Mouse (Mus musculus): ENCODE results near the gene Armc8. TPM values are rescaled to one million over a fixed set of nuclear protein-coding genes. Genes with fewer than 3 reads are reported as not detected.

Gene Armc8
- polyA plus RNA-seq, 1 experiment from 2014 or later = 39.4 TPM

GRCm38 (mm10) chr9:99487126-99487695 is 81.5 kb downstream of the Armc8 start:
- DNase-seq (ENCODE audit: low spot score) = no peak
- ATAC-seq (ENCODE audit: insufficient read depth, low FRiP score, low TSS enrichment) = no peak
- no peaks in the 10 kb centered on the region for H3K4me1 ChIP-seq (ENCODE audit: control insufficient read depth, insufficient read depth, low read length)
- H3K27ac ChIP-seq (ENCODE audit: low read depth, low read length) = no peak overlapping the region
- no peaks in the 10 kb centered on the region for H3K27me3 ChIP-seq (ENCODE audit: control insufficient read depth, insufficient read depth, low read length)
- no peak overlapping the region for H3K4me2 ChIP-seq (ENCODE audit: low read depth)
- H3K9ac ChIP-seq (ENCODE audit: low read length) = no peak overlapping the region
- no peak overlapping the region for H3K4me3 ChIP-seq (ENCODE audit: low read depth, low read length)
- H3K9me3 ChIP-seq (ENCODE audit: control insufficient read depth, low read length) = no peaks in the 10 kb centered on the region
- 0 out of 2 replicates have a peak, but pooled peaks cover 2% of the 10 kb centered on the region for H3K36me3 ChIP-seq (ENCODE audit: control insufficient read depth, insufficient read depth, low read length)
- WGBS = 94% methylated on average over 8 of the region's 8 CpGs

DNA sequence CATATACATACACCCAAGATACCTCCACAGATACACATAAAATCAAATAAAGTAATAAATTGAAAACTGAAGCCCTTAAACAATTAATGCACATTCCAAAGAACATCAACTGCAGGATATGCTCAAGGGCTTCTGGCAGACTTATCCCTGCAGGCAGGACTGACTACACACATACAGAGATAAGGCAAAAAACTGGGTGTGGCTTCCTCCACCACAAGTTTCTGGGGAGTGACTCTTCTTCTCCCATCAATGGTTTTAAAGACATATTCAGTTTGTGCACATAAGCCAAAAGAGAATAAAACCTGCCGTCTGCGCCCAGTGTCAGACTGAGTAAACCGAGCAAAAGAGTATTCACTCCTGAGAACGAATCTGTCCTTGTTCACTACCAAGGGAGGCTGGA is 83.6 kb downstream of the Armc8 start:
- ATAC-seq (ENCODE audit: insufficient read depth, low FRiP score, low TSS enrichment) (no peak), DNase-seq (ENCODE audit: low spot score) (no peak)
- Histone ChIP-seq H3K27me3 (ENCODE audit: control insufficient read depth, insufficient read depth, low read length) (no peaks in the 10 kb centered on the region), H3K9me3 (ENCODE audit: control insufficient read depth, low read length) (no peaks in the 10 kb centered on the region), H3K36me3 (ENCODE audit: control insufficient read depth, insufficient read depth, low read length) (0 out of 2 replicates have a peak, but pooled peaks cover 2% of the 10 kb centered on the region), H3K9ac (ENCODE audit: low read length) (no peak overlapping the region), H3K4me3 (ENCODE audit: low read depth, low read length) (no peak overlapping the region), H3K4me2 (ENCODE audit: low read depth) (no peak overlapping the region), H3K4me1 (ENCODE audit: control insufficient read depth, insufficient read depth, low read length) (no peaks in the 10 kb centered on the region), H3K27ac (ENCODE audit: low read depth, low read length) (no peak overlapping the region)
- WGBS = 92% methylated on average over 4 of the region's 4 CpGs

DNA sequence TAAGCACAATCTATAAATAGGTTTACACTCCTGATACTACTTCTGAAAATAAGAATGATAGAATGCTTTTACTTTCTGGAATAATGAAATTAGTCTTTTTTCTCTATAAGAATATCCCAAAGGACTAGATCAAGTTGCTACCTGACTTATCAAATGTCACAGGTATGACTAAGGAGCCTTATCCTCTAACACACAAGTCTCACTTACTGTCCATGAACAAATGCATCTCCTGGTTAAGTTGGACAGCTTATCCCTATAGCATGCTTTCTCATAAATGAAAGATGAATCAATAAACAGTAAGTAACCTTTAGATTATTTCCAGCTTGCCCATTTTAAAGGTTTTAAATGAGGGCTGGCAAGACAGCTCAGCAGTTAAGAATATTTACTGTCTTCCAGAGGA is 84.1 kb downstream of the Armc8 start:
- H3K4me2 ChIP-seq (ENCODE audit: low read depth) = no peak overlapping the region
- no peaks in the 10 kb centered on the region for H3K27me3 ChIP-seq (ENCODE audit: control insufficient read depth, insufficient read depth, low read length)
- H3K4me1 ChIP-seq (ENCODE audit: control insufficient read depth, insufficient read depth, low read length) = no peaks in the 10 kb centered on the region
- H3K9ac ChIP-seq (ENCODE audit: low read length) = no peak overlapping the region
- H3K9me3 ChIP-seq (ENCODE audit: control insufficient read depth, low read length) = no peaks in the 10 kb centered on the region
- H3K36me3 ChIP-seq (ENCODE audit: control insufficient read depth, insufficient read depth, low read length) = 0 out of 2 replicates have a peak, but pooled peaks cover 2% of the 10 kb centered on the region
- DNase-seq (ENCODE audit: low spot score) (no peak), ATAC-seq (ENCODE audit: insufficient read depth, low FRiP score, low TSS enrichment) (no peak)
- no peak overlapping the region for H3K27ac ChIP-seq (ENCODE audit: low read depth, low read length)
- no peak overlapping the region for H3K4me3 ChIP-seq (ENCODE audit: low read depth, low read length)

GRCm38 (mm10) chr9:99483191-99483590 is 85.5 kb downstream of the Armc8 start:
- H3K36me3 ChIP-seq (ENCODE audit: control insufficient read depth, insufficient read depth, low read length) = 0 out of 2 replicates have a peak, but pooled peaks cover 2% of the 10 kb centered on the region
- ATAC-seq (ENCODE audit: insufficient read depth, low FRiP score, low TSS enrichment) = no peak
- no peaks in the 10 kb centered on the region for H3K27me3 ChIP-seq (ENCODE audit: control insufficient read depth, insufficient read depth, low read length)
- no peaks in the 10 kb centered on the region for H3K4me1 ChIP-seq (ENCODE audit: control insufficient read depth, insufficient read depth, low read length)
- WGBS = 88% methylated on average over 4 of the region's 4 CpGs
- H3K9ac ChIP-seq (ENCODE audit: low read length) = no peak overlapping the region
- H3K9me3 ChIP-seq (ENCODE audit: control insufficient read depth, low read length) = no peaks in the 10 kb centered on the region
- no peak overlapping the region for H3K27ac ChIP-seq (ENCODE audit: low read depth, low read length)
- no peak for DNase-seq (ENCODE audit: low spot score)
- no peak overlapping the region for H3K4me2 ChIP-seq (ENCODE audit: low read depth)
- no peak overlapping the region for H3K4me3 ChIP-seq (ENCODE audit: low read depth, low read length)

DNA sequence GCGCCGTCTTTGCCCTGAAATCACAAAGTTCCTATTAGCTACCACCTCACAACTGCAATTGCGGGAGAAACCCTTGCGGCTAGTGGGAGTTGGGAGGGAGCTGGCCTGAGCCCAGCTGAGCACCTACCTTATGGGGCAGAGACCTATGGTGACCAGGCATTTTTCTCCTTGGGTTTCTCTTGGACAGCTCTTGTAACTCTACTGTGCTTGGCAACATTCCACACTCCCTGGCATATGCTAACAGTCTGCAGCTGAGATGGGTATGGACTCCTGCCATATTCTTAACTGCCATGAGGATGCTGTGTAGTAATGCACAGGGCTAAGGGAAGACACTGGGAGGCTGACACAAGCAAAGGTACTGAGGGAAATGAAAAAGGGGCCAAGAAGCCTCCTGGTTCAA is 87.9 kb downstream of the Armc8 start:
- ATAC-seq (ENCODE audit: insufficient read depth, low FRiP score, low TSS enrichment) = no peak
- WGBS = 94% methylated on average over 4 of the region's 4 CpGs
- H3K36me3 ChIP-seq (ENCODE audit: control insufficient read depth, insufficient read depth, low read length) = 0 out of 2 replicates have a peak, but pooled peaks cover 2% of the 10 kb centered on the region

GRCm38 (mm10) chr9:99479181-99479711 is 89.5 kb downstream of the Armc8 start:
- 86% methylated on average over 9 of the region's 9 CpGs for WGBS
- DNase-seq (ENCODE audit: low spot score) = no peak
- Histone ChIP-seq H3K4me2 (ENCODE audit: low read depth) (no peak overlapping the region), H3K27me3 (ENCODE audit: control insufficient read depth, insufficient read depth, low read length) (no peaks in the 10 kb centered on the region), H3K27ac (ENCODE audit: low read depth, low read length) (no peak overlapping the region), H3K9ac (ENCODE audit: low read length) (no peak overlapping the region), H3K9me3 (ENCODE audit: control insufficient read depth, low read length) (no peaks in the 10 kb centered on the region), H3K4me3 (ENCODE audit: low read depth, low read length) (no peak overlapping the region), H3K4me1 (ENCODE audit: control insufficient read depth, insufficient read depth, low read length) (no peaks in the 10 kb centered on the region), H3K36me3 (ENCODE audit: control insufficient read depth, insufficient read depth, low read length) (0 out of 2 replicates have a peak, but pooled peaks cover 1% of the 10 kb centered on the region)
- no peak for ATAC-seq (ENCODE audit: insufficient read depth, low FRiP score, low TSS enrichment)

More for the DNA sequence above, 87.9 kb downstream of the Armc8 start:
- no peaks in the 10 kb centered on the region for H3K27me3 ChIP-seq (ENCODE audit: control insufficient read depth, insufficient read depth, low read length)
- no peaks in the 10 kb centered on the region for H3K9me3 ChIP-seq (ENCODE audit: control insufficient read depth, low read length)
- DNase-seq (ENCODE audit: low spot score) = no peak
- H3K4me1 ChIP-seq (ENCODE audit: control insufficient read depth, insufficient read depth, low read length) = no peaks in the 10 kb centered on the region
- no peak overlapping the region for H3K4me3 ChIP-seq (ENCODE audit: low read depth, low read length)
- no peak overlapping the region for H3K4me2 ChIP-seq (ENCODE audit: low read depth)
- no peak overlapping the region for H3K9ac ChIP-seq (ENCODE audit: low read length)
- H3K27ac ChIP-seq (ENCODE audit: low read depth, low read length) = no peak overlapping the region

GRCm38 (mm10) chr9:99471334-99471733 is 97.4 kb downstream of the Armc8 start:
- Histone ChIP-seq H3K4me3 (ENCODE audit: low read depth, low read length) (no peak overlapping the region), H3K27me3 (ENCODE audit: control insufficient read depth, insufficient read depth, low read length) (no peaks in the 10 kb centered on the region), H3K9me3 (ENCODE audit: control insufficient read depth, low read length) (no peaks in the 10 kb centered on the region), H3K27ac (ENCODE audit: low read depth, low read length) (no peak overlapping the region), H3K9ac (ENCODE audit: low read length) (no peak overlapping the region), H3K4me1 (ENCODE audit: control insufficient read depth, insufficient read depth, low read length) (no peaks in the 10 kb centered on the region), H3K4me2 (ENCODE audit: low read depth) (no peak overlapping the region), H3K36me3 (ENCODE audit: control insufficient read depth, insufficient read depth, low read length) (no peaks in the 10 kb centered on the region)
- no peak for ATAC-seq (ENCODE audit: insufficient read depth, low FRiP score, low TSS enrichment)
- DNase-seq (ENCODE audit: low spot score) = no peak
- WGBS = 80% methylated on average over 7 of the region's 7 CpGs

DNA sequence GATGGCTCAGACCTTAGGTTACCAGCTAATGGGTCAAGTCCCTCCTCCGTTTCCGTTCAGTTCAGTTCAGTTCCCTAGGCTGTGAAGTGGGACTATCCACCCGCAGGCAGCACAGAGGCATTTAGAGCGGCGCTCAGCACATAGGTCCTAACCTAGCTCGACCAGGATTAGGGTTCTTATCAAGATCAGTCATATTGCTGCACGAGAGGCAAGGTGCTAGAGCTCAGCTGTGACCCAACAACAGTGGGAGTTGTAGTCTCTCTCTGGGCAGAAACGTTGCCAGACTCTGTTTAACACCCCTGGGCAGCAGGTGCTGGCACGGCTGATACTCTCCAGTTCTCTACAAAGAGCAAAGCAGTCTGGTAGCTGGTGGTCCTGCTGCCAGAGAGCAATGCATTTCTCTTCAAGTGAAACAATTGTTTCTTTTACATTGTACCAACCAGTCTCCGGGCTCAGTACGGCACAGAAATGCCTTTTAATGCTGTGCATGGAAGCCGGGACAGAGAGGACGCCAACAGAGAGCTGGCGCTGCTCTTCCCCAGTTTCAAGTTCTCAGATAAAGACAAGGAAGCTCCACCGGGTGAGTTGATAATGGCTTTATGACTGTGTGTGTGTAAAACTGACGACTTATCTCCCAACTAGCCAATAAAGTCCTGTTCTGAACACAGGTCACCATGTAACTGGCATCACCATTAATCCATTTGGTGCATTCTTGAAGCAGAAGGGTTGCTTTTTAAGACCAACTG is 98.2 kb downstream of the Armc8 start:
- DNase-seq (ENCODE audit: low spot score) (no peak), ATAC-seq (ENCODE audit: insufficient read depth, low FRiP score, low TSS enrichment) (no peak)
- Histone ChIP-seq H3K4me2 (ENCODE audit: low read depth) (no peak overlapping the region), H3K9me3 (ENCODE audit: control insufficient read depth, low read length) (no peaks in the 10 kb centered on the region), H3K4me1 (ENCODE audit: control insufficient read depth, insufficient read depth, low read length) (no peaks in the 10 kb centered on the region), H3K9ac (ENCODE audit: low read length) (no peak overlapping the region), H3K27me3 (ENCODE audit: control insufficient read depth, insufficient read depth, low read length) (no peaks in the 10 kb centered on the region), H3K36me3 (ENCODE audit: control insufficient read depth, insufficient read depth, low read length) (no peaks in the 10 kb centered on the region), H3K27ac (ENCODE audit: low read depth, low read length) (no peak overlapping the region), H3K4me3 (ENCODE audit: low read depth, low read length) (no peak overlapping the region)
- WGBS = 54% methylated on average over 16 of the region's 16 CpGs
